Mouse (Mus musculus): ENCODE data around the gene Ncoa3.

Gene Ncoa3

GRCm38 (mm10) chr2:166108326-166108725 is 115.9 kb downstream of the Ncoa3 start:
- peak; percentile 87 to 96 for DNase-seq

GRCm38 (mm10) chr2:166110764-166111163 is 118.3 kb downstream of the Ncoa3 start:
- no peak for DNase-seq

- peak in 1 of 2 experiments; percentile 56 for DNase-seq
Observed at GRCm38 (mm10) chr2:166111238-166111637, 118.8 kb downstream of the Ncoa3 start.

- peak; percentile 55 to 82 for DNase-seq
Observed at GRCm38 (mm10) chr2:166111831-166112250, 119.4 kb downstream of the Ncoa3 start.

GRCm38 (mm10) chr2:166112986-166113385 is 120.5 kb downstream of the Ncoa3 start:
- DNase-seq: no peak

- peak; percentile 61 to 83 for DNase-seq
Observed at GRCm38 (mm10) chr2:166115571-166116277, 123.3 kb downstream of the Ncoa3 start.

GRCm38 (mm10) chr2:166116278-166116608 is 123.8 kb downstream of the Ncoa3 start:
- no peak for DNase-seq

GRCm38 (mm10) chr2:166116704-166117103 is 124.3 kb downstream of the Ncoa3 start:
- no peak for DNase-seq

- DNase-seq: no peak
Observed at GRCm38 (mm10) chr2:166119992-166120391, 127.6 kb downstream of the Ncoa3 start.

- DNase-seq: peak; percentile 57 to 82
Observed at GRCm38 (mm10) chr2:166121681-166122355, 129.4 kb downstream of the Ncoa3 start.

- no peak for DNase-seq
Observed at GRCm38 (mm10) chr2:166122781-166123180, 130.3 kb downstream of the Ncoa3 start.
